Mouse (Mus musculus) MEL (cell line): ENCODE data around the gene Sv2a. TPM values are rescaled to one million over a fixed set of nuclear protein-coding genes. Genes with fewer than 3 reads are reported as not detected.

Experiments used
- DNase-seq: peaks from one replicate; pipeline ENCODE4 v3.0.0; 2011; ENCODE audit warnings: low read depth, low spot score
- H3K27ac ChIP-seq: 2 replicates; pipeline ENCODE4 v1.5.1; 2012; ENCODE audit warnings: low read depth, mild to moderate bottlenecking, control low read depth, low read length, moderate library complexity; ENCODE audit not compliant: control insufficient read depth
- H3K27me3 ChIP-seq, 2 experiments: fragments of 150-350 bp in 1 of 2; sonication (generic) in 1 of 2; 2 replicates each; pipeline ENCODE4 v1.6.1; 2012; ENCODE audit warnings: low read length in 2 of 2, mild to moderate bottlenecking in 2 of 2, improper control_type of control experiment in 1 of 2, moderate library complexity in 1 of 2; ENCODE audit not compliant: insufficient read depth in 2 of 2, control insufficient read depth in 1 of 2
- H3K36me3 ChIP-seq, 2 experiments: 2 replicates each; pipeline ENCODE4 v1.6.1; 2012 to 2014; ENCODE audit warnings: low read length in 2 of 2, improper control_type of control experiment in 1 of 2, inconsistent platforms in 1 of 2, mild to moderate bottlenecking in 1 of 2; ENCODE audit not compliant: insufficient read depth in 2 of 2, control insufficient read depth in 1 of 2
- H3K4me1 ChIP-seq, 2 experiments: fragments of 150-350 bp in 1 of 2; sonication (generic) in 1 of 2; 2 replicates each; pipeline ENCODE4 v1.6.1; 2012; ENCODE audit warnings: low read length in 2 of 2, improper control_type of control experiment in 1 of 2, mild to moderate bottlenecking in 1 of 2; ENCODE audit not compliant: insufficient read depth in 2 of 2, control insufficient read depth in 1 of 2
- H3K4me3 ChIP-seq, 2 experiments: fragments of 150-350 bp in 1 of 2; sonication (generic) in 1 of 2; 2 replicates each; pipeline ENCODE4 v1.5.1; 2012; ENCODE audit warnings: low read depth in 2 of 2, low read length in 2 of 2, mild to moderate bottlenecking in 2 of 2, moderate library complexity in 2 of 2, control low read depth in 1 of 2, improper control_type of control experiment in 1 of 2; ENCODE audit not compliant: control insufficient read depth in 1 of 2, insufficient read depth in 1 of 2
- H3K79me2 ChIP-seq: 2 replicates; pipeline ENCODE4 v1.6.1; 2012; ENCODE audit warnings: mild to moderate bottlenecking, low read length, moderate library complexity; ENCODE audit not compliant: control insufficient read depth, poor library complexity, insufficient read depth
- H3K9ac ChIP-seq: 2 replicates; pipeline ENCODE4 v1.6.1; 2012; ENCODE audit warnings: low read depth, mild to moderate bottlenecking, control low read depth, low read length, moderate library complexity; ENCODE audit not compliant: control insufficient read depth, poor library complexity, severe bottlenecking
- H3K9me3 ChIP-seq: fragments of 150-350 bp; sonication (generic); replicated peaks from 2 replicates; pipeline ENCODE4 v1.6.1; 2012; ENCODE audit warnings: mild to moderate bottlenecking, low read length, improper control_type of control experiment, moderate library complexity; ENCODE audit not compliant: insufficient read depth
- BHLHE40 ChIP-seq: IDR thresholded peaks from 2 replicates; pipeline ENCODE4 v1.6.1; 2012; ENCODE audit warnings: low read depth, mild to moderate bottlenecking, inconsistent platforms, low read length, improper control_type of control experiment, borderline replicate concordance
- CTCF ChIP-seq, 3 experiments: IDR thresholded peaks in 2 of 3; conservative IDR thresholded peaks in 1 of 3; 2 replicates each; pipeline ENCODE4 v1.5.1; 2011 to 2012; ENCODE audit warnings: low read length in 3 of 3, low read depth in 2 of 3, mild to moderate bottlenecking in 2 of 3, improper control_type of control experiment in 1 of 3, inconsistent platforms in 1 of 3, mixed read lengths in 1 of 3, moderate library complexity in 1 of 3; ENCODE audit not compliant: control insufficient read depth in 1 of 3, insufficient read depth in 1 of 3, poor library complexity in 1 of 3, severe bottlenecking in 1 of 3
- E2F4 ChIP-seq: IDR thresholded peaks from 2 replicates; pipeline ENCODE4 v1.6.1; 2011; ENCODE audit warnings: low read depth, low read length, improper control_type of control experiment, borderline replicate concordance
- EP300 ChIP-seq, 2 experiments: IDR thresholded peaks; 2 replicates each; pipeline ENCODE4 v1.6.1; 2011; ENCODE audit warnings: improper control_type of control experiment in 2 of 2, low read length in 2 of 2, low read depth in 1 of 2, mild to moderate bottlenecking in 1 of 2
- ETS1 ChIP-seq: IDR thresholded peaks from 2 replicates; pipeline ENCODE4 v1.6.1; 2012; ENCODE audit warnings: low read depth, mild to moderate bottlenecking, inconsistent platforms, low read length, improper control_type of control experiment, moderate library complexity
- GABPA ChIP-seq: IDR thresholded peaks from 2 replicates; pipeline ENCODE4 v1.6.1; 2012; ENCODE audit warnings: low read depth, mild to moderate bottlenecking, inconsistent platforms, low read length, improper control_type of control experiment, moderate library complexity
- GATA1 ChIP-seq: IDR thresholded peaks from 2 replicates; pipeline ENCODE4 v1.6.1; 2011; ENCODE audit warnings: low read depth, low read length, improper control_type of control experiment
- KAT2A ChIP-seq: conservative IDR thresholded peaks from 2 replicates; pipeline ENCODE4 v1.6.1; 2012; ENCODE audit warnings: low read depth, low read length, improper control_type of control experiment, inconsistent platforms
- MAFK ChIP-seq: IDR thresholded peaks from 2 replicates; pipeline ENCODE4 v1.6.1; 2011; ENCODE audit warnings: low read depth, mild to moderate bottlenecking, low read length, improper control_type of control experiment, borderline replicate concordance
- NELFE ChIP-seq: IDR thresholded peaks from 2 replicates; pipeline ENCODE4 v1.6.1; 2011; ENCODE audit warnings: low read depth, low read length, improper control_type of control experiment
- NRF1 ChIP-seq: IDR thresholded peaks from 2 replicates; pipeline ENCODE4 v1.6.1; 2014; ENCODE audit warnings: low read depth, mild to moderate bottlenecking, inconsistent platforms, low read length, improper control_type of control experiment, moderate library complexity; ENCODE audit not compliant: poor library complexity, insufficient read depth, severe bottlenecking
- POLR2A ChIP-seq, 2 experiments: IDR thresholded peaks; 2 replicates each; pipeline ENCODE4 v1.6.1; 2011 to 2012; ENCODE audit warnings: low read length in 2 of 2, mild to moderate bottlenecking in 2 of 2, control low read depth in 1 of 2, improper control_type of control experiment in 1 of 2, low read depth in 1 of 2, moderate library complexity in 1 of 2; ENCODE audit not compliant: control insufficient read depth in 1 of 2, insufficient read depth in 1 of 2, poor library complexity in 1 of 2
- POLR2AphosphoS5 ChIP-seq: IDR thresholded peaks from 2 replicates; pipeline ENCODE4 v1.6.1; 2012; ENCODE audit warnings: low read depth, borderline replicate concordance, mild to moderate bottlenecking, inconsistent platforms, low read length, moderate library complexity, mixed read lengths
- RCOR1 ChIP-seq: IDR thresholded peaks from 2 replicates; pipeline ENCODE4 v1.6.1; 2012; ENCODE audit warnings: low read depth, mild to moderate bottlenecking, inconsistent platforms, low read length, improper control_type of control experiment
- SMC3 ChIP-seq: IDR thresholded peaks from 2 replicates; pipeline ENCODE4 v1.6.1; 2011; ENCODE audit warnings: low read depth, low read length, improper control_type of control experiment
- TAL1 ChIP-seq: IDR thresholded peaks from 2 replicates; pipeline ENCODE4 v1.6.1; 2012; ENCODE audit warnings: mild to moderate bottlenecking, inconsistent platforms, low read length, moderate library complexity, mixed read lengths
- UBTF ChIP-seq: IDR thresholded peaks from 2 replicates; pipeline ENCODE4 v1.6.1; 2012; ENCODE audit warnings: low read depth, mild to moderate bottlenecking, inconsistent platforms, low read length, improper control_type of control experiment, moderate library complexity, borderline replicate concordance; ENCODE audit not compliant: insufficient read depth
- USF1 ChIP-seq: IDR thresholded peaks from 2 replicates; pipeline ENCODE4 v1.6.1; 2014; ENCODE audit warnings: low read depth, mild to moderate bottlenecking, inconsistent platforms, low read length, improper control_type of control experiment, moderate library complexity
- USF2 ChIP-seq, 2 experiments: IDR thresholded peaks; 2 replicates each; pipeline ENCODE4 v1.6.1; 2011 to 2012; ENCODE audit warnings: improper control_type of control experiment in 2 of 2, low read length in 2 of 2, borderline replicate concordance in 1 of 2, inconsistent platforms in 1 of 2, low read depth in 1 of 2, mild to moderate bottlenecking in 1 of 2; ENCODE audit not compliant: insufficient read depth in 1 of 2
- ZC3H11A ChIP-seq: IDR thresholded peaks from 2 replicates; pipeline ENCODE4 v1.6.1; 2012; ENCODE audit warnings: low read depth, mild to moderate bottlenecking, inconsistent platforms, low read length, improper control_type of control experiment
- ZKSCAN1 ChIP-seq: IDR thresholded peaks from 2 replicates; pipeline ENCODE4 v1.6.1; 2012; ENCODE audit warnings: low read depth, mild to moderate bottlenecking, inconsistent platforms, low read length, improper control_type of control experiment, moderate library complexity
- ZMIZ1 ChIP-seq: IDR thresholded peaks from 2 replicates; pipeline ENCODE4 v1.6.1; 2012; ENCODE audit warnings: low read depth, mild to moderate bottlenecking, inconsistent platforms, low read length, improper control_type of control experiment, moderate library complexity
- polyA plus RNA-seq, 2 experiments: library from polyadenylated mRNA; stranded (reverse) in 1 of 2; unstranded in 1 of 2; fragments of >175 nt in 1 of 2; fragments of >200 nt in 1 of 2; gene quantifications; 2 replicates each; pipeline versions ENCODE4 v1.2.1 to v1.2.4; 2012; ENCODE audit warnings: low replicate concordance in 2 of 2, low read depth in 1 of 2; ENCODE audit not compliant: insufficient read length in 2 of 2, insufficient read depth in 1 of 2, missing spikeins in 1 of 2
- total RNA-seq: library from RNA; depleted of rRNA; stranded (reverse); fragments of 300-350 nt; gene quantifications from 2 replicates; pipeline ENCODE4 v1.2.3, GENCODE M21; 2012

The Sv2a gene
- total and polyA plus RNA-seq, 3 experiments: 0.77 to 3.3 TPM; not detected in 1

DNA sequence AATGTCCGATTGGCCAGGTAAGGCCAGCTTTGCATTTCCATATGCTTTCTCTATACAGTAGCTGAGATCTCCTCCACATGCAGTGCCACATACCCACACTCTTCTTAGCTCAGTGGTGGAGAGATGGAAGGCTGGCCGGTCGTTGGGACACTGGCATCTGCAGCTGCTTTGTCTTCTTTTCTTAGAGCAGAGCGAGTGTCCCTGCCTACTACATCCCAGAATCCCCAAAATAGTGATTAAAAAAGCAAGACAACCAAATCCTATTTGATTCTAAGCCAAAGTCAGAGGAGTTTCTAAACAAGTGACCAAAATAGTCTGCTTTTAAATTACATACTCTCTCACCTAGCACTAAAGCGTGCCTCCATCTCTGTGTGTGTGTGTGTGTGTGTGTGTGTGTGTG lies 28.3 kb upstream of the Sv2a start:
- Histone ChIP-seq H3K9ac (no peak overlapping the region), H3K4me1 (peaks cover 8 to 9% of the 10 kb centered on the region in 2 experiments; a peak in 3 of 4 replicates), H3K27me3 (no peaks in the 10 kb centered on the region), H3K36me3 (peaks cover 15 to 16% of the 10 kb centered on the region in 2 experiments), H3K79me2 (no peaks in the 10 kb centered on the region), H3K27ac (no peak overlapping the region), H3K4me3 (no peak overlapping the region), H3K9me3 (no peaks in the 10 kb centered on the region)
- no peak for DNase-seq
- TF ChIP-seq NRF1 (no peak), SMC3 (no peak), USF2 (IDR thresholded peaks at IDR 0.05; ENCODE audit: borderline replicate concordance in 1 of 2, insufficient read depth in 1 of 2, low read depth in 1 of 2, low read length in 2 of 2) (no peak), EP300 (IDR thresholded peaks at IDR 0.05; ENCODE audit: low read depth in 1 of 2, low read length in 2 of 2) (no peak), NELFE (no peak), ETS1 (no peak), GATA1 (no peak), POLR2A (IDR thresholded peaks at IDR 0.05; ENCODE audit: control insufficient read depth in 1 of 2, insufficient read depth in 1 of 2, low read depth in 1 of 2, low read length in 2 of 2, poor library complexity in 1 of 2) (no peak), POLR2AphosphoS5 (no peak), CTCF (IDR thresholded peaks at IDR 0.05 in 2 of 3, conservative IDR thresholded peaks at IDR 0.05 in 1 of 3; ENCODE audit: control insufficient read depth in 1 of 3, insufficient read depth in 1 of 3, low read depth in 2 of 3, low read length in 3 of 3, poor library complexity in 1 of 3, severe bottlenecking in 1 of 3) (no peak), GABPA (no peak), ZMIZ1 (no peak), USF1 (no peak), ZC3H11A (no peak), RCOR1 (no peak), E2F4 (no peak), UBTF (no peak), TAL1 (no peak), KAT2A (no peak), ZKSCAN1 (no peak)

DNA sequence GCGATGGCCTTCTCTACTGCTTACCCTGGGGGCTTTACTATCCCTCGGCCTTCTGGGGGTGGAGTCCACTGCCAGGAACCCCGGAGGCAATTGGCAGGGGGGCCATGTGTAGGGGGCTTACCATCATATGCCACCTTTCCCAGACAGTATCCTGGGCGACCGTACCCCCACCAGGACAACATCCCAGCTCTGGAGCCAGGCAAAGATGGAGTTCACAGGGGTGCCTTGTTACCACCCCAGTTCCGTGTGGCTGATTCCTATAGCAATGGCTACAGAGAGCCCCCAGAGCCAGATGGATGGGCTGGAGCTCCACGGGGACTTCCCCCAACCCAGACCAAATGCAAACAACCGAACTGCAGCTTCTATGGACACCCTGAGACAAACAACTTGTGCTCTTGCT lies 25.4 kb upstream of the Sv2a start:
- Histone ChIP-seq H3K4me1 (peaks cover 0 to 8% of the 10 kb centered on the region in 2 experiments; a peak in 2 of 4 replicates), H3K27me3 (no peaks in the 10 kb centered on the region), H3K9ac (no peak overlapping the region), H3K9me3 (no peaks in the 10 kb centered on the region), H3K27ac (no peak overlapping the region), H3K36me3 (peaks cover 6 to 13% of the 10 kb centered on the region in 2 experiments), H3K4me3 (no peak overlapping the region), H3K79me2 (no peaks in the 10 kb centered on the region)
- no peak for DNase-seq
- TF ChIP-seq MAFK: no peak
- TF ChIP-seq BHLHE40: no peak
- 0 out of 4 replicates have a peak, but pooled peaks of 1 of the 2 experiments have one; percentile 2 for TF ChIP-seq POLR2A (IDR thresholded peaks at IDR 0.05; ENCODE audit: control insufficient read depth in 1 of 2, insufficient read depth in 1 of 2, low read depth in 1 of 2, low read length in 2 of 2, poor library complexity in 1 of 2)
